Mouse (Mus musculus): ENCODE measurements around the gene Mettl13.

Mettl13 gene

GRCm38 (mm10) chr1:162532330-162532729, 16.0 kb downstream of the Mettl13 start:
- no peak for DNase-seq (ENCODE audit: low spot score)

- DNase-seq (ENCODE audit: low spot score), result no peak
These were observed 16.8 kb downstream of the Mettl13 start for GRCm38 (mm10) chr1:162531584-162531983.

- no peak for DNase-seq (ENCODE audit: low spot score)
These were observed 17.7 kb downstream of the Mettl13 start for GRCm38 (mm10) chr1:162530666-162531065.

GRCm38 (mm10) chr1:162529651-162530050, 18.7 kb downstream of the Mettl13 start:
- DNase-seq (ENCODE audit: low spot score), result no peak

- DNase-seq (ENCODE audit: low spot score), result no peak
These were observed 33.2 kb downstream of the Mettl13 start for GRCm38 (mm10) chr1:162515116-162515515.

- DNase-seq (ENCODE audit: low spot score), result no peak
These were observed 38.4 kb downstream of the Mettl13 start for GRCm38 (mm10) chr1:162510013-162510356.

- no peak for DNase-seq (ENCODE audit: low spot score)
These were observed 38.9 kb downstream of the Mettl13 start for GRCm38 (mm10) chr1:162509329-162510012.

GRCm38 (mm10) chr1:162508211-162509005, 39.9 kb downstream of the Mettl13 start:
- DNase-seq (ENCODE audit: low spot score), result peak; percentile 13

GRCm38 (mm10) chr1:162506516-162506915, 41.8 kb downstream of the Mettl13 start:
- no peak for DNase-seq (ENCODE audit: low spot score)

GRCm38 (mm10) chr1:162505649-162506048, 42.7 kb downstream of the Mettl13 start:
- DNase-seq (ENCODE audit: low spot score), result no peak

All from ovary, postnatal 36 days (tissue).